Mouse (Mus musculus) lung, postnatal 25 days (tissue): Measurements from ENCODE around the gene Isyna1.

ENCODE experiments used
- DNase-seq: peaks from one replicate; pipeline ENCODE4 v3.0.0; 2022; ENCODE audit warnings: low spot score

Isyna1 gene

GRCm38 (mm10) chr8:70627041-70627440 is 32.9 kb downstream of the Isyna1 start:
- DNase-seq = no peak

GRCm38 (mm10) chr8:70628986-70629490 is 34.9 kb downstream of the Isyna1 start:
- DNase-seq = no peak

GRCm38 (mm10) chr8:70629574-70630531 is 35.7 kb downstream of the Isyna1 start:
- peak; percentile 84 for DNase-seq

GRCm38 (mm10) chr8:70630532-70631381 is 36.6 kb downstream of the Isyna1 start:
- DNase-seq = peak; percentile 71

GRCm38 (mm10) chr8:70631436-70631835 is 37.3 kb downstream of the Isyna1 start:
- DNase-seq = peak; percentile 47

- DNase-seq = no peak
These were observed 38.2 kb downstream of the Isyna1 start, which contains the start of gene Gdf15 for GRCm38 (mm10) chr8:70632346-70632892. Gene Gdf15, minus strand, starts transcription at chr8:70632456.

GRCm38 (mm10) chr8:70634066-70634465 is 39.9 kb downstream of the Isyna1 start:
- peak; percentile 77 for DNase-seq

- DNase-seq = peak; percentile 43
These were observed 41.4 kb downstream of the Isyna1 start for GRCm38 (mm10) chr8:70635527-70635926.

- no peak for DNase-seq
These were observed 42.7 kb downstream of the Isyna1 start for GRCm38 (mm10) chr8:70636838-70637237.

GRCm38 (mm10) chr8:70638752-70639151 is 44.6 kb downstream of the Isyna1 start:
- no peak for DNase-seq

GRCm38 (mm10) chr8:70643019-70643418 is 48.8 kb downstream of the Isyna1 start:
- no peak for DNase-seq

- no peak for DNase-seq
These were observed 49.9 kb downstream of the Isyna1 start for GRCm38 (mm10) chr8:70644065-70644464.

GRCm38 (mm10) chr8:70645501-70646224 is 51.5 kb downstream of the Isyna1 start:
- DNase-seq = peak; percentile 45

GRCm38 (mm10) chr8:70646369-70646768 is 52.2 kb downstream of the Isyna1 start:
- no peak for DNase-seq

GRCm38 (mm10) chr8:70646775-70647174 is 52.6 kb downstream of the Isyna1 start:
- DNase-seq = no peak
